Mouse (Mus musculus) v-Abl transformed pro-B cells (cell line): Measurements from ENCODE around the gene Uba5.

Experiments
- in situ Hi-C, 2 experiments: fragments of 400-800 bp; cut with MboI; formaldehyde crosslinking; loops; one replicate each; pipeline ENCODE4 v1.15.1; 2025; ENCODE audit not compliant: unreplicated experiment in 2 of 2

Gene Uba5

DNA sequence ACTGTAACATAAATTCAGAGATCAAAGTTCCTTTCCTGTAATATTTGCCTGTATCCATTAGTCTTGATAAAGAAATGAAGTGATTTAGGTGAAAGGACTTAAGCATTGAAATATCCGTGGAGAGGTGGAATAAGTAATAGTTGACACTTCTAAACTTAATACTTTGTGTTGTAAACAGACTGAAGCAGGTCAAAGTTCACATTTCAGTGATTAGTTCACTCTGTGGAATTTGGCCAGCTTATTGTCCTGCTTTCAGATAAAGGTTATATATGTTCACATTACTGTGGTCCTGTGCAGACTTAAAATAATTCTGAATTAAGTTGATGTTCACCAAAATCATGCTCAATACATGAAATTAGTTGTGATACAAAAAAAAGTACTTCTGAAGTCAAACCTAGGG, 1.6 kb upstream of the Uba5 start:
- in situ Hi-C loops, result loop anchor here (10.0 to 25.0 kb wide), 2 partner anchors 310 to 1323 kb away; partner anchors contain the start of genes Aste1 (in 1 of the 2) and Nek11 (in 1 of the 2)

DNA sequence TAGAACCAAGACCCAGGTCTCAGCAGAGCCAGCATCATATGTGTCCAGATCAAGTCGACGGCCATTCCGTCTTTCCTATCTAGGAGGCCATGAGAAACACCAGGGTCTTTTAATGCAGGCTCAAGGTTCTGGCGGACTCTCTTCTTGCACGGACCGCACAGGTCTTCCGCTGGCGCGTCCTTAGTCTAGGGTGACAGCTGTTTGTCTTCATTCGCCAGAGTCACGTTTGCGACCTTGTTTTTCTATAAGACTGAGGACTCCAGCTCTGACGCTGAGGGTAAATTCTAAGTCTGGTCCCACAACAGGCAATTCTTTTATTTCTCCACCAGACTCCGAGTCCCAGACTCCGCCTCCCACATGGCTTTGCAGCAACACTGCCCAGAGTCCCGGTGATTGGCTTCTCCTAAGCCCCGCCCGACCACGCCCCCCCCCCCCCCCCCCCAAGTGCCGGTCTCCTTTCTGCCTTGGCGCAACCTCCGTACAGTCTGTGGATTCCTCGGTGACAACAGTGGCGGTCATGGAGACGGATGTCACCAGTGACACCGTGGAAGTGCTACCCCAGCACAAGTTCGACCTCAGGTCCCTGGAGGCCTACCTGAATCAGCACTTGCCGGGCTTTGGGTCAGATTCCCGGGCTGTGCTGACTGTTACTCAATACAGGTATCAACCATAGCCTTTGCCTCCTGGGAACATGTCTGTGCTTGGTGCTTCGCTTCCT, 469 bp upstream of the Uba5 start, which contains the start of gene Acad11:
Acad11 (plus strand) TSS at position 134 of the 718 bp plus-strand sequence.
- in situ Hi-C loops, result loop anchor here (10.0 to 25.0 kb wide), 2 partner anchors 311 to 1324 kb away; partner anchors contain the start of genes Aste1 (in 1 of the 2) and Nek11 (in 1 of the 2)

DNA sequence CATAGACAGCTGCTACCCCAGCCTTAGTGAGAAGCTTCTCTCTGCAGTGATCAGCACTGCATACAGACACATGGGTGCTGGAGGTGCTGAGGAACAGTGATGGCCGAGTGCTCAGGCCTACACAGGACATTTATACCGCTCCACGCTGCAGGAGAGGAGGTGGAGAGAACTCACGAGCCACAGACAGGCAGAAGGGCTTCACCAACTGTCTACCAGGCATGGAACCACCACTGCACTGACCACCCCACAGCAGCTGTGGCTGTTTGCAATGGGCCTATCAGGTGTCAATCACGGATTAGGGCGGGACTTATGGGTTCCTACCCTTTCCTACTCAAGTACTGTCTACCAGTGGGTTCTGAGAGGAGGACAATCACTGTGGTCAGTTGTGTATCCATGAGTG, 11.9 kb downstream of the Uba5 start:
- in situ Hi-C loops, result loop anchor here in 1 of 2 experiments (25.0 kb wide), 1 partner anchor 1336 kb away; the partner anchor contains the start of genes Aste1 and Nek11

DNA sequence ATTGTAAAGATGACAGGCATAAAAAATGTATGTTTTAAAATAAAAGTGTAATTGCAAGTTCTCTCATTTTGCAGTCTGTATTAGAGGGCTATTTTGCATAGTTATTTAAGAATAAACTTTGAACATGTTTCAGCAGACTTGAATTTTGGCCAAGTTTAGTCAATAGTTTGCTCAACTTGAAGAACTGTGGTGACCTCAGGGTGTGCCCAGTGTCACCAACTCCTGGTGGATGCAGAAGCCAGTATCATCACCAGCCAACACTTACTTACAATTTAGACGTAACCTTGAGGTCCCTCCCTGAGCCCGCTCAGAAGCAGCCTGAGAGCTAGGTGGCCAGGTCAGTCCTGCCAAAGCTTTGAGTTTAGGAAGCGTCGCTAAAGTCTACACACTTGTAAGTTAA, 19.3 kb downstream of the Uba5 start:
- in situ Hi-C loops, result no loop called here

DNA sequence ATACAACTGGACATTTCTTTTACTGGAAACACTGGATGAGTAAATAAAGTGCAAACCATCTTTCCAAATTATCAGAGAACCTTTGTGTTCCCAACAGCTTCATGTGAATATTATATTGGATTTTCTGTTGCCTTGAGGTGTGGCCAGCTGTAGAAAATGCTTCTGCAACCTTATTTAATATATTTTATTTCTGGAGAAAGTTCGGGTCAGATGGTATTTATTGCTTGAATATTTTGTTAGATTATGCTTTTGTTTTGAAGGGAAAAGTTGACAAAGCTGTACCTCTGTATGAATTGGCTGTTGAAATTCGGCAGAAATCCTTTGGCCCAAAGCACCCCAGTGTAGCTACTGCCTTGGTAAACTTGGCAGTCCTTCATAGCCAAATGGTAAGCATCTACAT, 22.6 kb downstream of the Uba5 start, which contains the start of gene Gm28305:
Gm28305 (plus strand) TSS at position 301 of the 400 bp plus-strand sequence.
- in situ Hi-C loops, result no loop called here

DNA sequence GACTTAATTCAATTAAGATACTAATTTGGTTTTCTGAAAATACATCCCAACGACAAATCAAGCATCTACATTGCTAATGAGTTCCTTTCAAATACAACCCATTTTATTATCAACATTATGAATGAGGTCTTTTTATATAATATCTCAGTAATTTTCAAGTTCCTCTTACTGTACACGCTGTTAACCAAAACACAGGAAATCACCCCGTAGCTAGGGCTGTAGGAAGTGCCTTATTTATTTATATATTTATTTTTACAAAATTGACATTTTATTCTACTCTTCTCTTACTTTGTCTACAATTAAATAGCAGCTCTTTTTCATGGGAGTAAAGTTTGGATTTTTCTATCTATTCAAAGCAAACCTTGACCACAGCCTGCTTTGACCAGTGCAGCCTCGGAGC, 23.2 kb downstream of the Uba5 start:
- in situ Hi-C loops, result loop anchor here (5.0 to 10.0 kb wide), 2 partner anchors 335 to 343 kb away; no protein-coding TSS in a partner anchor

DNA sequence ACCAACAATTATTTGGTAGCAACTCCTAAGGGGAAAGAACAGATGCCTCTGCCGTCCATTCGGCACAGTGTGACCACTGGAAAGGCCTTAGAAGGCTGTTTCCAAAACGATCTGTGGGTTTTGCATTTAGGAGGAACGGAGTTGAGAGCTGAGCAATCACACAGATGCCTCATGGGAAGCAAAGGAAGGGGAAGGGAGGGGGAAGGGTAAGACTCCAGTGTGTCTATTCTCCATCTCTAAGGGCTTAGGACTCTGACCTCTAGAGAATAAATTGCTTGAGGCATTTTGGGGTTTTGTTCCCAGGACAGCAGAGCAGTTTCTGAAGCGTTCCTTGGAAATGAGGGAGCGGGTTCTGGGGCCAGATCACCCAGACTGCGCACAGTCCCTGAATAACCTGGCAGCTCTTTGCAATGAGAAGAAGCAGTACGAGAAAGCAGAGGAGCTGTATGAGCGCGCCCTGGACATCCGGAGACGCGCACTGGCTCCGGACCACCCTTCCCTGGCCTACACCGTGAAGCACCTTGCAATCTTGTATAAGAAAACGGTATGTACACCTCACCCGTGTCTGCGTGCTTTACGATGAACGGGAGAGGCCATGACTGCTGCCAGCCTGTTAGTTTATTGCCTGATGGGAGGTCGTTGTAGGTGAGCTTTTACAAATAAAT, 23.8 kb downstream of the Uba5 start:
- in situ Hi-C loops, result loop anchor here (5.0 to 10.0 kb wide), 2 partner anchors 336 to 343 kb away; no protein-coding TSS in a partner anchor

DNA sequence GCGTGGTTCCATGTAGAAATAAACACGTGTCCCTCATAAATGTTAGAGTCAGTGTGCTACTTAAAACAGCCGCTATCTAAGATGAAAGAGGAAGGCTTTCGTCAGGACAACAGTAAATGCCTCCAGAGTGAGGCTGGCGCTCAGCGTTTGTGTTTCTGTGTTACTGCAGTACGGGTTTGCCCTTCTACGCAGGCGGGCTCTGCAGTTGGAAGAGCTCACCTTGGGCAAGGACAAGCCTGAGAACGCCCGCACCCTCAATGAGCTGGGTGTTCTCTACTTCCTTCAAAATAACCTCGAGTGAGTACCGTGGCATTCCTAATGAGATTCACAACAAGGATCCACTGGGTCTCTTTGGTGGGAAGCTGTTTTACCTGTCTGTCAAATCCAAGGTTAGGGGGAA, 24.7 kb downstream of the Uba5 start:
- in situ Hi-C loops, result loop anchor here (5.0 to 10.0 kb wide), 2 partner anchors 337 to 344 kb away; no protein-coding TSS in a partner anchor

DNA sequence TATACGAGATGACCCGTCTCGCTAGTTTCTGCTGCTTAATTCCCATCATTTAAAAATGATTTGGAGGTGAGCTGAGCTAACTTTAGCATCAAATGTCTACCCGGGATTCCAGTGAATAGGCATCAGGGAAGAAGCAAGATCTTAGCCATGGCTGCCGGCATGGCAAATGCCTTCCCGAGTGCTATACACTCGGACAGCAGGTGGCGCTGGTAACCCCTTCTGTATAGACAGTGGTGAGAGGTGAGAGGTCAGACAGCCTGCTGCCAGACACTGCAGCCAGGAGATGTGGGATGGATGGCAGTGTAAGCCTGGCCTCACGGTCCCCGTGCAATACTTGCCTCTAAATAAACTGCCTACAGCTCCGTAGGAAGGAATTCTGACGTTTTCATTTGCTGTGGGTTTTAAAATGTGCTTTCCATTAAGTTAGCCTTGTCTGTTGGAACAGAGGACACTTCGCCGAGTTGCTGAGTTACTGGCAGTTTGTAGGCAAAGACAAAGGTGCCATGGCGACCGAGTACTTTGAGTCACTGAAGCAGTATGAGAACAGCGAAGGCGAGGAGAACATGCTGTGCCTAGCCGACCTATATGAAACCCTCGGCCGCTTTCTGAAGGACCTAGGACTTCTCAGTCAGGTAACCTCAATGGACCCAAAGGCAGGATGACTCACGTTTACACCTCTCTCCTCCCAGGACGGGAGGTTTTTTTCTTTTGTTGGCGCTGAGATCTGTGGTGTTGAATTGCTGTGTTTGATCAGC, 27.5 kb downstream of the Uba5 start:
- in situ Hi-C loops, result loop anchor here (5.0 to 10.0 kb wide), 2 partner anchors 339 to 347 kb away; no protein-coding TSS in a partner anchor

DNA sequence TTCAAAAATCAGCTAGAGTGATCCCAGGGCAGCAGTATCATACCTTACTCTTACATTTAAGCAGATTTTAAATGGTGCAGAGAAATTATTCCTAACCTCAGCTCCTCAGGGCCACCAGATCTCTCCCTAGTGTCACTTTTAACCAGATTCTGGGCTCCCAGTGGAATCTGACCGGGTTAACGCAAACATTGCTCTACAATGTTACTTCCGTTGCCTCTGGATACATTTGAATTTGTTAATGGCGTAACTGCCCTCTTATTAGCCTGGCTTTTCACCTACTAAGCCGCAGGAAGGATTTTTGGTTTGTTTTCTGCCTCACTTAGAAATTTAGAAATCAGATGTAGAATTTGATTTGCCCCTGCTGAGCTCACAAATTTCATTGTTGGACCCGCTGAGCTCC, 28.2 kb downstream of the Uba5 start:
- in situ Hi-C loops, result loop anchor here (5.0 to 10.0 kb wide), 2 partner anchors 340 to 348 kb away; no protein-coding TSS in a partner anchor

DNA sequence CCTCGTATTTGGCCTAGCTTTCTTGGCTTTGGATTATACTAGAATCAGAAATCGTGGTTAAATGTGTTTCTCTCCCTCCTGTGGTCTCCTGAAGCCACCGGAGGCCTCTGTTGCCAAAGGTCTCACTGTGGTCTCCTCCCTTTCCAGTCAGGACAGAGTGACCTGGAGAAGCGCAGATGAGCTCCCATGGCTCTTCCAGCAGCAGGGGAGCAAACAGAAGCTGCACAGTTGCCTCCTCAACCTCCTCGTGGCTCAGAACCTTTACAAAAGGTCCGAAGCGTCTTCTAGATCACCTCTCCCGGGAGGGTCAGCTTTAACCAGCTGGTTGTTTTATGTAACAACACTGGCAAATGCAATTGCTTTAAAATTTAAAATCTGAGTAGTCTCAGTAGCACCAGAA, 28.7 kb downstream of the Uba5 start:
- in situ Hi-C loops, result loop anchor here in 1 of 2 experiments (10.0 kb wide), 1 partner anchor 341 kb away; no protein-coding TSS in a partner anchor

DNA sequence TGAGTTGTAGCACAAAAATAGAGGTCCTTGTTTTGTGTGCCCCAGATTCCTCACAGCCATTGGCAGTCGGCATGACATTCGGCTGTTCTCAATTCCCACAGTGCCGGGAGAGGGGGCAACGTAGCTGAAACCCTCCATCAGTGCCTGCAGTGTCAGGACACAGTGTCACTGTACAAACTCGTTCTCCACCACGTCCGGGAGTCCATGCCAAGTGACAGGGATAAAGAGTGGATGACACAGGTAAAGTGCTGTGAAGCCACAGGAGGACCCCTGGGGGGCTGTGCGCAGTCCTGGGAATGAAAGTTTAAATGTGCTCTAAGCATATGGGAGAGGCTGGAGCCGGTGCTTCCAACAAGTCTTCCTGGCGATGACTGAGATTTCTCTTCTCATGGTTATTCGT, 33.1 kb downstream of the Uba5 start:
- in situ Hi-C loops, result loop anchor here in 1 of 2 experiments (10.0 kb wide), 1 partner anchor 345 kb away; no protein-coding TSS in a partner anchor

DNA sequence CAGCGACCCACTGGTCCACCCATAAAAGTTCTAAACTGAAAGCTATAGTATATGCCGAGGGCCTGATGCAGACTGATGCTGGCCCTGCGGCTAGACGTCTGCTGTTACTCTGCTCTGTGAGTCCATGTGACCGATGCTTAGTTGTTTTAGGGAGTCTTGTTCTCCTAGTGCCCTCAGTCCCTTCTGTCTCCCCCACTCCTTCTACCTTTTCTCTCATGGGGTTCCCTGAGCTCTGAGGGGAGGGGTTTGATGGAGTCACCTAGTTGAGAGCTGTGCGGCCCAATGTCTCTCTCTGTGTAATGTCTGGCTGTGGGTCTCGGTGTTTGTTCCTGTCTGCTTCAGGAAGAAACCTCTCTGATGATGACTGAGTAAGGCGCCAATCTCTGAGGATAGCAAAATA, 35.7 kb downstream of the Uba5 start:
- in situ Hi-C loops, result no loop called here

DNA sequence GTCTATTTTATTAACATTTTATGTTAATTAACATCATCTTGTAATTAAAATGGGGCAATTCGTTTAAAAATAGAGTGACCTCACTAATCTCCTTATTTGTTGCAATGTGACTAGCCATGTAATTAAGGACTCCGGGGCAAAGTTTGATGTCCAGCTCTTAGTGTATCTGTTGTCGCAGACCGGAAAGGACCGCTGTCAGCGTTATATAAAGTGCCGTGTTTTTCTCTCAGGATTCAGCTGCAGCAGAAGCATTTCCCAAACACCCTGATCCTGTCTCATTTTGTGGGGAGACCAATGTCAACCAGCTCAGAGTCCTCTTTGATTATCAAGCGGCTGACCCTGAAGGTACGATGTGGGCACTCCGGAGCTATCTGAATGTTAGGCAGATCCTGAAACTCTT, 41.9 kb downstream of the Uba5 start:
- in situ Hi-C loops, result loop anchor here in 1 of 2 experiments (25.0 kb wide), 1 partner anchor 1384 kb away; the partner anchor contains the start of genes Anapc13 and Cep63

DNA sequence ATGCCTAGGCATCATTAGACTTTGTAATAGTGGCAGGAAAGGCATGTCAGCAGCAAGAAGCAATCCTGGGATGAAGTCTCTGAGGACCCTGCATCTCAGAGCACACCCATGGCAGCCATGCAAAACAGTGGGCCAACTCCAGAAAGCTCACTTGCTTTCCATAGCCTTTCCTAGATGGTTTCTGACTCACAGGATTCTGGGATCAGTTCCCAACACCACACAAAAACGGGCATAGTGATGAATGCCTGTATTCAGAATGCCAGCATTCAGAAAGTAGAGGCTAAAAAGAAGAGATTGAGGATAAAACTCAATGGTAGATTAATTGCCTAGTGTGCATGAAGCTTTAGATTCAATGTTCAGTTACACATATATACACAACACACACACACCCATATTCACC, 48.4 kb downstream of the Uba5 start:
- in situ Hi-C loops, result loop anchor here in 1 of 2 experiments (25.0 kb wide), 1 partner anchor 1377 kb away; the partner anchor contains the start of genes Anapc13 and Cep63

DNA sequence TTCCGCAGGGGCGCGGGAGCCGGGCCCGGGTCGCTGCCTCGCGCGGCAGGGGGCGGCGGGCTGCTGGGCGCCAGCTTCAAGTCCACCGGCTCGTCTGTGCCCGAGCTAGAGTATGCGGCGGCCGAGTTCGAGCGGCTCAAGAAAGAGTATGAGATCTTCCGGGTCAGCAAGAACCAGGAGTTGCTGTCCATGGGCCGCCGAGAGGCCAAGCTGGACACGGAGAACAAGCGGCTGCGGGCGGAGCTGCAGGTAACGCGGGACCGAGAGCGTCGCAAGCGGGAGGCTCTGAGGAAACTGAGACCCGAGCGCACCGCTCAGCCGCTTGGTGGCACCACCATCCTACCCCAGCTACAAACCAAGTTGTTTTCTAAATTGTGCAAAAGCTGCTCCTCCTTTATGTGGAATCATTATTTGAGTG, 60.0 kb downstream of the Uba5 start:
- in situ Hi-C loops, result loop anchor here (10.0 to 25.0 kb wide), 3 partner anchors 272 to 1392 kb away; partner anchors contain the start of genes Anapc13 (in 1 of the 2), Aste1 (in 1 of the 2), Cep63 (in 1 of the 2) and Nek11 (in 1 of the 2)

DNA sequence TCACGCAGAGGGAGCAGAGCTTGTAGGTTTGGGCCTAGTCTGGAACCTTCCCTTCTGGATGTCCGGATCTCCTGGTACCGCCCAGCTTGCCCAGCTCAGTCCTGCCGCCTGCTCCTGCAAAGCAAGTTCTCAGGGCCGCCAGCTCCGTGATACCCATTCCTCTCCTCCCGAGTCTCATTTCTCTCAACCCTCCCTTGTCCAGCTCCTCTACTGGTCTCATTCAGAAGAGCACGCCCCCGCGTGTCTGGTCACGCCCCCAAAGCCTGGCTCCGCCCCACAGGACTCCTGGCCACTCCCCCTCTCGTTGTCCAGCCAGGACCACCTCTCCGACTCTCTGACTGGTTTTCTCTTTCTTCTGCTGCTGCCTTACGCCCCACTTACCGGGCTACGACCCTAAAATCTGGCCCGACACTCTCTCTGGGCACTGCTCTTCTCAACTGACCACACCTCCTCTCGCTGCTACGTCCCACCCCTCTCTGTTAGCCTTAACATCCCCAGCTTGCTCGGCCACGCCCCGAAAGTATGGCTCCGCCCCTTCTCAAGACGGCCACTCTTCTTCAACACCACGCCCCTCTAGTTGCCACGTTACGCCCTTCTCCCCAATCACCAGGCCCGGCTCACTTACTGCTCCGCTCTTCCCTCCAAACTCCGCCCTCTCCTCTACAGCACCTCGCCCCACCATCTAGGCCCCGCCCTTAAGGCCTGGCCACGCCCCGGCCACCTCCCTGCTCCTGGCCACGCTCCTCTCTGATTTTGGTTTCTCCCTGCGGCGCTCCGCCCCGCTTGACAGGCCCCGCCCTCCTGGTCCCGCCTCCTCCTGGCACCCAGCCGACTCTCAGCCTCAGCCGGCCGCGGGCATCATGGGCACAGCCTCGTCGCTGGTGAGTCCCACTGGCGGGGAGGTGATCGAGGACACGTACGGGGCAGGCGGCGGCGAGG, 60.7 kb downstream of the Uba5 start, which contains the start of gene Nphp3:
Nphp3 (plus strand) TSS at position 624 of the 939 bp plus-strand sequence.
- in situ Hi-C loops, result loop anchor here (10.0 to 25.0 kb wide), 3 partner anchors 273 to 1393 kb away; partner anchors contain the start of genes Anapc13 (in 1 of the 2), Aste1 (in 1 of the 2), Cep63 (in 1 of the 2) and Nek11 (in 1 of the 2)

DNA sequence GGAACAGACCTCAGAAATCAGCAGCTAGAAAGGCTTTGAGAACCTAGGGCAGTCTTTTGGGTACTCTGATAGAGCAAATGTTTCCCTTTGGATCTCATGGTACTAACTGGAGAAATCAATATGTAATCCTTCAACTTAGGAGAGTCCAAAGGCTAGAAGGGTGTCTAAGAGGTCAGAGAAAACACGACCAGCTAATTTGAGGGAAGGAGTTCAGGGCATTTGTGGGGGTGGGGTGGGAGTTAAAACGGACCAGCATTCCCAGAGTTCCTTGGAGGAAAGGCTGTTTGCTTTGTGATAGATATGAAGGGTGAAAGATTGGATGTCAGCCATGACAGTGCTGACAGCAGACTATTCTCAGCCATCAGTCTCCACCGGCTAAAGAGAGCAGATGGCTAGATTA, 62.3 kb downstream of the Uba5 start:
- in situ Hi-C loops, result loop anchor here (10.0 to 25.0 kb wide), 3 partner anchors 274 to 1394 kb away; partner anchors contain the start of genes Anapc13 (in 1 of the 2), Aste1 (in 1 of the 2), Cep63 (in 1 of the 2) and Nek11 (in 1 of the 2)
